Mouse (Mus musculus) liver, adult 2 months (tissue): ENCODE measurements at regions not wholly inside any gene's neighbourhood (a gene's known extent, or its start where the extent isn't known, plus 50 kb on each side); places are given as distances from the start of the nearest gene placed in this dataset.

Experiments
- CTCF ChIP-seq: fragments of 200-500 bp; IDR thresholded peaks from 2 replicates; pipeline ENCODE4 v1.5.1; 2011; ENCODE audit warnings: low read depth, low read length, control low read depth
- POLR2A ChIP-seq: fragments of 200-500 bp; IDR thresholded peaks from 2 replicates; pipeline ENCODE4 v1.6.1; 2011; ENCODE audit warnings: low read length, control low read depth; ENCODE audit not compliant: insufficient read depth; ENCODE audit errors: extremely low read depth

DNA sequence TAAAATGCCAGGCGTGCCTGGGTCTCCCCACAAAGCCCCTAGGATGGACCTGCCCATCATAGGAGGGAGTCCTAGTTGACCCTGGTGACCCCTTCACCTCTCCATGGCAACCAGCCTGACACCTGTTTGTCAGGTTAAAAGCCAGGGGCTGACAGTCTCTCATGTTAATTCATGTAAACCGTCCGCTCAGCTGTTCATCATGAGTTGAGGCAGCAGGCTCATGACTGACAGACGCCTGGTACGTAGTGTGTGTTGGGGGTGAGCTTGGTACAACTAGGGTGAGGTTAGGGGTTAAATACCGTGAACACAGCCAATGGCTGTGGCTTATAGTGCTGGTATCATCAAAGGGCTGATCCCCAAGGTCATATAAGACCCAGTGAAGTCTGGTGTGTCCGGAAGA, 59.7 kb upstream of the Sulf2 start:
- TF ChIP-seq POLR2A (no peak), CTCF (no peak)
